Mouse (Mus musculus): ENCODE measurements around the gene Os9. TPM values are rescaled to one million over a fixed set of nuclear protein-coding genes. Genes with fewer than 3 reads are reported as not detected.

Os9 gene
- polyA plus RNA-seq, 1 experiment: 117 TPM

GRCm38 (mm10) chr10:127070190-127071121 is 50.5 kb downstream of the Os9 start, which contains the start of gene Tspan31:
Gene Tspan31, minus strand, starts transcription at chr10:127070264.
- under 1% methylated on average over 36 of the region's 36 CpGs for WGBS
- H3K27ac ChIP-seq (ENCODE audit: insufficient read depth, low read depth, low read length): peak within 1 kb of the TSS; percentile 58; the same call in 1 of the 2 replicates
- H3K4me3 ChIP-seq (ENCODE audit: low read depth, low read length): peak within 1 kb of the TSS; percentile 82
- H3K36me3 ChIP-seq (ENCODE audit: control insufficient read depth, insufficient read depth, low read length): peaks cover 22% of the 10 kb centered on the region
- no peaks in the 10 kb centered on the region for H3K27me3 ChIP-seq (ENCODE audit: control insufficient read depth, insufficient read depth, low read length)
- H3K4me1 ChIP-seq (ENCODE audit: control insufficient read depth, insufficient read depth, insufficient read length, low read length): peaks cover 15% of the 10 kb centered on the region
- TF ChIP-seq CTCF (IDR thresholded peaks at IDR 0.05; ENCODE audit: extremely low read depth, insufficient read length, insufficient replicate concordance, low read depth, low read length) (no peak), POLR2A (IDR thresholded peaks at IDR 0.05; ENCODE audit: low read depth, low read length) (peak; percentile 78; the same call in 1 of the 2 replicates)

GRCm38 (mm10) chr10:127069281-127070189 is 51.4 kb downstream of the Os9 start:
- peaks cover 27% of the 10 kb centered on the region for H3K36me3 ChIP-seq (ENCODE audit: control insufficient read depth, insufficient read depth, low read length)
- TF ChIP-seq CTCF (IDR thresholded peaks at IDR 0.05; ENCODE audit: extremely low read depth, insufficient read length, insufficient replicate concordance, low read depth, low read length): no peak

GRCm38 (mm10) chr10:127068360-127069038 is 52.4 kb downstream of the Os9 start:
- TF ChIP-seq CTCF (IDR thresholded peaks at IDR 0.05; ENCODE audit: extremely low read depth, insufficient read length, insufficient replicate concordance, low read depth, low read length) (no peak), POLR2A (IDR thresholded peaks at IDR 0.05; ENCODE audit: low read depth, low read length) (no peak)
- H3K36me3 ChIP-seq (ENCODE audit: control insufficient read depth, insufficient read depth, low read length): peaks cover 27% of the 10 kb centered on the region
- H3K4me1 ChIP-seq (ENCODE audit: control insufficient read depth, insufficient read depth, insufficient read length, low read length): peaks cover 19% of the 10 kb centered on the region
- no peak overlapping the region for H3K27ac ChIP-seq (ENCODE audit: insufficient read depth, low read depth, low read length)
- WGBS: 50% methylated on average over 9 of the region's 9 CpGs
- H3K4me3 ChIP-seq (ENCODE audit: low read depth, low read length): no peak overlapping the region
- H3K27me3 ChIP-seq (ENCODE audit: control insufficient read depth, insufficient read depth, low read length): no peaks in the 10 kb centered on the region

More at GRCm38 (mm10) chr10:127069281-127070189, 51.4 kb downstream of the Os9 start:
- Histone ChIP-seq H3K27ac (ENCODE audit: insufficient read depth, low read depth, low read length) (peak overlapping the region; percentile 58; the same call in 1 of the 2 replicates), H3K27me3 (ENCODE audit: control insufficient read depth, insufficient read depth, low read length) (no peaks in the 10 kb centered on the region), H3K4me1 (ENCODE audit: control insufficient read depth, insufficient read depth, insufficient read length, low read length) (peaks cover 15% of the 10 kb centered on the region), H3K4me3 (ENCODE audit: low read depth, low read length) (peak overlapping the region; percentile 82)
- 4% methylated on average over 30 of the region's 30 CpGs for WGBS

- TF ChIP-seq POLR2A (IDR thresholded peaks at IDR 0.05; ENCODE audit: low read depth, low read length): no peak
- no peak for TF ChIP-seq CTCF (IDR thresholded peaks at IDR 0.05; ENCODE audit: extremely low read depth, insufficient read length, insufficient replicate concordance, low read depth, low read length)
- Histone ChIP-seq H3K4me3 (ENCODE audit: low read depth, low read length) (no peak overlapping the region), H3K4me1 (ENCODE audit: control insufficient read depth, insufficient read depth, insufficient read length, low read length) (peaks cover 22% of the 10 kb centered on the region), H3K27me3 (ENCODE audit: control insufficient read depth, insufficient read depth, low read length) (no peaks in the 10 kb centered on the region), H3K27ac (ENCODE audit: insufficient read depth, low read depth, low read length) (no peak overlapping the region), H3K36me3 (ENCODE audit: control insufficient read depth, insufficient read depth, low read length) (peaks cover 27% of the 10 kb centered on the region)
- 77% methylated on average over 14 of the region's 14 CpGs for WGBS
Observed at GRCm38 (mm10) chr10:127066519-127067018, 54.4 kb downstream of the Os9 start.

GRCm38 (mm10) chr10:127065981-127066380 is 55.0 kb downstream of the Os9 start:
- H3K36me3 ChIP-seq (ENCODE audit: control insufficient read depth, insufficient read depth, low read length): peaks cover 27% of the 10 kb centered on the region
- H3K4me1 ChIP-seq (ENCODE audit: control insufficient read depth, insufficient read depth, insufficient read length, low read length): peaks cover 22% of the 10 kb centered on the region
- H3K27ac ChIP-seq (ENCODE audit: insufficient read depth, low read depth, low read length): no peak overlapping the region
- H3K4me3 ChIP-seq (ENCODE audit: low read depth, low read length): no peak overlapping the region
- no peak for TF ChIP-seq CTCF (IDR thresholded peaks at IDR 0.05; ENCODE audit: extremely low read depth, insufficient read length, insufficient replicate concordance, low read depth, low read length)
- no peak for TF ChIP-seq POLR2A (IDR thresholded peaks at IDR 0.05; ENCODE audit: low read depth, low read length)
- no peaks in the 10 kb centered on the region for H3K27me3 ChIP-seq (ENCODE audit: control insufficient read depth, insufficient read depth, low read length)
- WGBS: 22% methylated on average over 9 of the region's 9 CpGs
